Mouse (Mus musculus): ENCODE results near the gene Styxl1. TPM values are rescaled to one million over a fixed set of nuclear protein-coding genes. Genes with fewer than 3 reads are reported as not detected.
A peak's percentile ranks its signal among the peaks of the same experiment; 100 is the strongest.

Gene Styxl1
- polyA plus RNA-seq, 1 experiment from 2014 or later: 0.27 TPM

GRCm38 (mm10) chr5:135778471-135779445 is 573 bp upstream of the Styxl1 start, which contains the start of gene Mdh2:
Gene Mdh2, plus strand, starts transcription at chr5:135778480.
- H3K4me1 ChIP-seq (replicated peaks; ENCODE audit: control insufficient read depth, insufficient read depth): 0 out of 2 replicates have a peak, but pooled peaks cover 9% of the 10 kb centered on the region
- DNase-seq (ENCODE audit: low spot score) (peak; percentile 100), ATAC-seq (ENCODE audit: low FRiP score, low TSS enrichment) (peak; percentile 98)
- no peaks in the 10 kb centered on the region for H3K9me3 ChIP-seq (ENCODE audit: control insufficient read depth, low read length)
- peak within 1 kb of the TSS; percentile 97 for H3K27ac ChIP-seq (replicated peaks)
- WGBS: under 1% methylated on average over 70 of the region's 70 CpGs
- H3K36me3 ChIP-seq (ENCODE audit: control insufficient read depth, insufficient read depth, low read length): peaks cover 3% of the 10 kb centered on the region; the same call in 1 of the 2 replicates
- TF ChIP-seq CTCF (IDR thresholded peaks at IDR 0.05; ENCODE audit: low read depth): no peak
- peak; percentile 100 for TF ChIP-seq EP300 (optimal IDR thresholded peaks at IDR 0.05)
- H3K9ac ChIP-seq (ENCODE audit: low read length): peak within 1 kb of the TSS; percentile 96
- peak within 1 kb of the TSS; percentile 68 for H3K4me3 ChIP-seq (ENCODE audit: low read depth, low read length)
- no peaks in the 10 kb centered on the region for H3K27me3 ChIP-seq (ENCODE audit: control insufficient read depth, insufficient read depth, low read length)
- H3K4me2 ChIP-seq (replicated peaks; ENCODE audit: low read depth): peak within 1 kb of the TSS; percentile 83

DNA sequence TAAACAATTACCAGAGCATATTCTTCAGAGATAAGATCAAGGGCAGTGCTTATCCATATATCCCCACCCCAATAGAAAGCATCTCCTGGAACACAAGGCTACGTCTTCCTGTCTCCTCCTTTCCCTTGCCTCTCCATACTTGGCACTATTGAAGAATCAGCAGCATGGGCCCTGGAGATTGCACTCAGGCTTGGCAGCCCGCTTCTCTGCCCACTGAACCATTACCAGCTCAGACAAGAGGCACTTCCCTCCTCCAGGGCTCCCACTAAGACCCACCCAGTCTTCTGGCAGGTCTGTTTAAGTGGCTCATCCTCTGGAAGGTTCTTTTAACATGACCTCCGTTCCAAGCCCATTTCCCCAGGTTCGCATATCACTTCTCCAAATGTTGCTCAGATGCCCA is 1.6 kb downstream of the Styxl1 start:
- H3K4me1 ChIP-seq (replicated peaks; ENCODE audit: control insufficient read depth, insufficient read depth): 0 out of 2 replicates have a peak, but pooled peaks cover 9% of the 10 kb centered on the region
- WGBS: 73% methylated on average over 4 of the region's 4 CpGs

GRCm38 (mm10) chr5:135772519-135772918 is 5.7 kb downstream of the Styxl1 start:
- DNase-seq (ENCODE audit: low spot score) (no peak), ATAC-seq (ENCODE audit: low FRiP score, low TSS enrichment) (no peak)
- WGBS: 45% methylated on average over 3 of the region's 3 CpGs
- Histone ChIP-seq H3K4me2 (replicated peaks; ENCODE audit: low read depth) (no peak overlapping the region), H3K27ac (replicated peaks) (no peak overlapping the region), H3K36me3 (ENCODE audit: control insufficient read depth, insufficient read depth, low read length) (no peaks in the 10 kb centered on the region), H3K4me3 (ENCODE audit: low read depth, low read length) (no peak overlapping the region), H3K9ac (ENCODE audit: low read length) (no peak overlapping the region), H3K4me1 (replicated peaks; ENCODE audit: control insufficient read depth, insufficient read depth) (0 out of 2 replicates have a peak, but pooled peaks cover 1% of the 10 kb centered on the region), H3K9me3 (ENCODE audit: control insufficient read depth, low read length) (no peaks in the 10 kb centered on the region), H3K27me3 (ENCODE audit: control insufficient read depth, insufficient read depth, low read length) (no peaks in the 10 kb centered on the region)
- TF ChIP-seq CTCF (IDR thresholded peaks at IDR 0.05; ENCODE audit: low read depth) (no peak), EP300 (optimal IDR thresholded peaks at IDR 0.05) (no peak)

More for the DNA sequence above, 1.6 kb downstream of the Styxl1 start:
- DNase-seq (ENCODE audit: low spot score) (no peak), ATAC-seq (ENCODE audit: low FRiP score, low TSS enrichment) (no peak)
- no peaks in the 10 kb centered on the region for H3K36me3 ChIP-seq (ENCODE audit: control insufficient read depth, insufficient read depth, low read length)
- H3K9me3 ChIP-seq (ENCODE audit: control insufficient read depth, low read length): no peaks in the 10 kb centered on the region
- no peaks in the 10 kb centered on the region for H3K27me3 ChIP-seq (ENCODE audit: control insufficient read depth, insufficient read depth, low read length)
- H3K4me3 ChIP-seq (ENCODE audit: low read depth, low read length): no peak overlapping the region
- no peak overlapping the region for H3K4me2 ChIP-seq (replicated peaks; ENCODE audit: low read depth)
- TF ChIP-seq CTCF (IDR thresholded peaks at IDR 0.05; ENCODE audit: low read depth) (no peak), EP300 (optimal IDR thresholded peaks at IDR 0.05) (no peak)
- no peak overlapping the region for H3K9ac ChIP-seq (ENCODE audit: low read length)
- no peak overlapping the region for H3K27ac ChIP-seq (replicated peaks)

- ATAC-seq (ENCODE audit: low FRiP score, low TSS enrichment): no peak
- H3K27me3 ChIP-seq (ENCODE audit: control insufficient read depth, insufficient read depth, low read length): no peaks in the 10 kb centered on the region
- no peak for TF ChIP-seq CTCF (IDR thresholded peaks at IDR 0.05; ENCODE audit: low read depth)
- TF ChIP-seq EP300 (optimal IDR thresholded peaks at IDR 0.05): no peak
- no peak overlapping the region for H3K4me3 ChIP-seq (ENCODE audit: low read depth, low read length)
- no peak overlapping the region for H3K27ac ChIP-seq (replicated peaks)
- WGBS: 51% methylated on average over 3 of the region's 3 CpGs
- no peaks in the 10 kb centered on the region for H3K9me3 ChIP-seq (ENCODE audit: control insufficient read depth, low read length)
- no peaks in the 10 kb centered on the region for H3K4me1 ChIP-seq (replicated peaks; ENCODE audit: control insufficient read depth, insufficient read depth)
- H3K36me3 ChIP-seq (ENCODE audit: control insufficient read depth, insufficient read depth, low read length): no peaks in the 10 kb centered on the region
- DNase-seq (ENCODE audit: low spot score): no peak
- H3K4me2 ChIP-seq (replicated peaks; ENCODE audit: low read depth): no peak overlapping the region
- no peak overlapping the region for H3K9ac ChIP-seq (ENCODE audit: low read length)
Observed at GRCm38 (mm10) chr5:135764971-135765370, 13.2 kb downstream of the Styxl1 start.

DNA sequence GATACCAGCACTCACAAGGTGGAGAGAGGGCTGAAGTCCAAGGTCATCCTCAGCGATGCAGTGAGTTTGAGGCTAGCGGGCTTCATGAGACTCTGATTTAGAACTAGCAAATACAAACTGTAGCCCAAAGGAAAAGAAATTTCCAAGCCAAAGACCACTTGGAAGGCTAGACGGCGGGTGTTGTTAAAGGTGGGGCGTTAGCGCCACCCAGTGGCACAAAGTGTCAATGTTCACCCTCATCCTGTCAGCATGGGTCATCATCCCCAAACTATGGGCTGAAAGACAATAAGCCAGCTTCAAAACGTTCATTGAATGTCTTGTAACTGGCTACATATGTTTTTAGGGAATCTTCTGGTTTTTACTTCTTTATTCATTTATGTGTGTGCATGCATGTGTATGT is 14.7 kb downstream of the Styxl1 start:
- no peaks in the 10 kb centered on the region for H3K36me3 ChIP-seq (ENCODE audit: control insufficient read depth, insufficient read depth, low read length)
- no peaks in the 10 kb centered on the region for H3K27me3 ChIP-seq (ENCODE audit: control insufficient read depth, insufficient read depth, low read length)
- peak; percentile 93 for TF ChIP-seq CTCF (IDR thresholded peaks at IDR 0.05; ENCODE audit: low read depth)
- TF ChIP-seq EP300 (optimal IDR thresholded peaks at IDR 0.05): no peak
- no peak overlapping the region for H3K27ac ChIP-seq (replicated peaks)
- no peak overlapping the region for H3K9ac ChIP-seq (ENCODE audit: low read length)
- ATAC-seq (ENCODE audit: low FRiP score, low TSS enrichment) (no peak), DNase-seq (ENCODE audit: low spot score) (peak; percentile 77)
- WGBS: 3% methylated on average over 7 of the region's 7 CpGs
- no peak overlapping the region for H3K4me3 ChIP-seq (ENCODE audit: low read depth, low read length)
- no peaks in the 10 kb centered on the region for H3K9me3 ChIP-seq (ENCODE audit: control insufficient read depth, low read length)
- H3K4me2 ChIP-seq (replicated peaks; ENCODE audit: low read depth): no peak overlapping the region
- H3K4me1 ChIP-seq (replicated peaks; ENCODE audit: control insufficient read depth, insufficient read depth): no peaks in the 10 kb centered on the region

GRCm38 (mm10) chr5:135761881-135762280 is 16.3 kb downstream of the Styxl1 start:
- H3K9ac ChIP-seq (ENCODE audit: low read length): no peak overlapping the region; the same call in 1 of the 2 replicates
- DNase-seq (ENCODE audit: low spot score) (no peak), ATAC-seq (ENCODE audit: low FRiP score, low TSS enrichment) (no peak)
- H3K36me3 ChIP-seq (ENCODE audit: control insufficient read depth, insufficient read depth, low read length): no peaks in the 10 kb centered on the region
- H3K4me3 ChIP-seq (ENCODE audit: low read depth, low read length): no peak overlapping the region
- no peak overlapping the region for H3K27ac ChIP-seq (replicated peaks)
- no peaks in the 10 kb centered on the region for H3K4me1 ChIP-seq (replicated peaks; ENCODE audit: control insufficient read depth, insufficient read depth)
- H3K4me2 ChIP-seq (replicated peaks; ENCODE audit: low read depth): no peak overlapping the region
- 62% methylated on average over 3 of the region's 3 CpGs for WGBS
- no peak for TF ChIP-seq EP300 (optimal IDR thresholded peaks at IDR 0.05)
- TF ChIP-seq CTCF (IDR thresholded peaks at IDR 0.05; ENCODE audit: low read depth): no peak
- H3K9me3 ChIP-seq (ENCODE audit: control insufficient read depth, low read length): no peaks in the 10 kb centered on the region
- no peaks in the 10 kb centered on the region for H3K27me3 ChIP-seq (ENCODE audit: control insufficient read depth, insufficient read depth, low read length)
